Mouse (Mus musculus): Measurements from ENCODE around the gene Gsdma3. TPM values are rescaled to one million over a fixed set of nuclear protein-coding genes. Genes with fewer than 3 reads are reported as not detected.
"Not testable (repeated sequence)": the region's sequence is repeated elsewhere in the genome, so short reads cannot be mapped to it uniquely, and the experiment has no call there.

The Gsdma3 gene
- polyA plus RNA-seq, 1 experiment from 2014 or later, result not detected

GRCm38 (mm10) chr11:98599291-98599690 is 26.9 kb upstream of the Gsdma3 start:
- H3K4me1 ChIP-seq (ENCODE audit: control insufficient read depth, insufficient read depth, low read length), result peaks cover 2% of the 10 kb centered on the region; the same call in 1 of the 2 replicates
- ATAC-seq (ENCODE audit: insufficient number of reproducible peaks, low FRiP score, low TSS enrichment, low read depth) (no peak), DNase-seq (ENCODE audit: low spot score) (no peak)
- 28% methylated on average over 18 of the region's 18 CpGs for WGBS
- H3K9me3 ChIP-seq (ENCODE audit: control insufficient read depth, low read length), result no peaks in the 10 kb centered on the region
- no peak overlapping the region for H3K4me2 ChIP-seq (ENCODE audit: low read depth, severe bottlenecking)
- H3K27ac ChIP-seq (replicated peaks; ENCODE audit: low read depth, low read length), result no peak overlapping the region
- H3K9ac ChIP-seq (ENCODE audit: low read length), result no peak overlapping the region
- no peaks in the 10 kb centered on the region for H3K36me3 ChIP-seq (ENCODE audit: control insufficient read depth, insufficient read depth, low read length)
- H3K4me3 ChIP-seq (ENCODE audit: low read depth, low read length), result no peak overlapping the region
- H3K27me3 ChIP-seq (ENCODE audit: control insufficient read depth, insufficient read depth, low read length), result peaks cover 10% of the 10 kb centered on the region

DNA sequence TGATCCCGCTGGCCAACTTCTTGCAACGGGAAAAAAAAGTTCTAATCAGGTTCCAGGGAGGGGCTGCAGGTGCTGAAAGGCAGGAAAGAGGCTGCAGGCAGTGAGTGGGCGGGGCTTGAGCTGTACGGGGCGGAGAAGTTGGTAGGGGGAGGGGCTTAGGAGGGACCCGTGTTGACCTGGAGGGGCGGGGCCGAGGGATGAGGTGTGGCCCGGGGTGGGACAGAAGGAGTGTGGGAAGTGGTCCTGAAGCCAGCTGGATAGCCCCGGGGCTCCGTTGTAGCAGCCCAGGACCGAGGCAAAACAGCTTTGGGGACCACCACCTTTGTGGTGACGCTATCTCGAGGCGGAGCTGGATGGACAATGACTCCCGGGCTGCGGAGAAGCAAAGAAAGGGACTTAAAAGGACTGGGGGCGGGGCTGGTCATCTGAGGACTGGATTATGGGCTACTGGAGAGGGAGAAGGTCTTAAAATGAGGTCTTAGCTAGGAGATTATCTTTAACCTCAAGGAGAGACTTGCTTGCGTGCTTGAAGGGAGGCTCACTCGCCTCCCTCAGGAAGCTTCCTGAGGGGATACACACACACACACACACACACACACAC is 24.0 kb upstream of the Gsdma3 start:
- ATAC-seq (ENCODE audit: insufficient number of reproducible peaks, low FRiP score, low TSS enrichment, low read depth) (no peak), DNase-seq (ENCODE audit: low spot score) (peak; percentile 69)
- Histone ChIP-seq H3K9me3 (ENCODE audit: control insufficient read depth, low read length) (no peaks in the 10 kb centered on the region), H3K27ac (replicated peaks; ENCODE audit: low read depth, low read length) (no peak overlapping the region), H3K27me3 (ENCODE audit: control insufficient read depth, insufficient read depth, low read length) (peaks cover 10% of the 10 kb centered on the region), H3K4me1 (ENCODE audit: control insufficient read depth, insufficient read depth, low read length) (peaks cover 2% of the 10 kb centered on the region; the same call in 1 of the 2 replicates), H3K9ac (ENCODE audit: low read length) (peak overlapping the region; percentile 13; the same call in 1 of the 2 replicates), H3K4me3 (ENCODE audit: low read depth, low read length) (no peak overlapping the region; the same call in 1 of the 2 replicates), H3K4me2 (ENCODE audit: low read depth, severe bottlenecking) (peak overlapping the region; percentile 49), H3K36me3 (ENCODE audit: control insufficient read depth, insufficient read depth, low read length) (no peaks in the 10 kb centered on the region)
- WGBS, result under 1% methylated on average over 20 of the region's 20 CpGs

- Histone ChIP-seq H3K4me2 (ENCODE audit: low read depth, severe bottlenecking) (no peak overlapping the region), H3K27me3 (ENCODE audit: control insufficient read depth, insufficient read depth, low read length) (peaks cover 5% of the 10 kb centered on the region), H3K4me1 (ENCODE audit: control insufficient read depth, insufficient read depth, low read length) (peaks cover 2% of the 10 kb centered on the region; the same call in 1 of the 2 replicates), H3K4me3 (ENCODE audit: low read depth, low read length) (no peak overlapping the region), H3K9ac (ENCODE audit: low read length) (no peak overlapping the region), H3K9me3 (ENCODE audit: control insufficient read depth, low read length) (no peaks in the 10 kb centered on the region), H3K36me3 (ENCODE audit: control insufficient read depth, insufficient read depth, low read length) (no peaks in the 10 kb centered on the region), H3K27ac (replicated peaks; ENCODE audit: low read depth, low read length) (no peak overlapping the region)
- WGBS, result 81% methylated on average over 2 of the region's 2 CpGs
- no peak for ATAC-seq (ENCODE audit: insufficient number of reproducible peaks, low FRiP score, low TSS enrichment, low read depth)
- DNase-seq (ENCODE audit: low spot score), result no peak
Observed at GRCm38 (mm10) chr11:98603953-98604352, 22.2 kb upstream of the Gsdma3 start.

DNA sequence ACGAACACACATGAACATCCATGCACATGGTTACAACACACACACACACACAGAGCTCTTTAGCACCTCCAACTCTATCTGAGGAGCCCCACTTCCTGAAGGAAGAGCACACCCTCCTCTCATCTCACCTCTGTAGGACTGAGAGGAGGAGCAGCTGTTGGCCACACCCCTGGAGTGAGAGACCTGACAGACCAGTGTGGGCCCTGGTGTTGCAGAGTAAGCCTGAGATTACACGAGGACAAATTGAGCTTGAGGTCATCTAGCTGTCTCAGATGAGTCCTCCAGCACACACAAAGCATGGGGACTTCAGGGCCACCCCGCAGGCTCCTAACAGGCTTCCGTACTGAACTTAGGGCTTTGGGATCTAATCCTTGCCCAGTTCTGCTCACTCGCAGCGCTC is 21.2 kb upstream of the Gsdma3 start:
- not testable (repeated sequence) for H3K36me3 ChIP-seq (ENCODE audit: control insufficient read depth, insufficient read depth, low read length); H3K9ac ChIP-seq (ENCODE audit: low read length); H3K9me3 ChIP-seq (ENCODE audit: control insufficient read depth, low read length); H3K27ac ChIP-seq (replicated peaks; ENCODE audit: low read depth, low read length); H3K4me1 ChIP-seq (ENCODE audit: control insufficient read depth, insufficient read depth, low read length); H3K4me2 ChIP-seq (ENCODE audit: low read depth, severe bottlenecking); H3K4me3 ChIP-seq (ENCODE audit: low read depth, low read length); H3K27me3 ChIP-seq (ENCODE audit: control insufficient read depth, insufficient read depth, low read length); DNase-seq (ENCODE audit: low spot score); ATAC-seq (ENCODE audit: insufficient number of reproducible peaks, low FRiP score, low TSS enrichment, low read depth)
- WGBS, result 65% methylated on average over 6 of the region's 6 CpGs

- Histone ChIP-seq H3K4me3 (ENCODE audit: low read depth, low read length) (no peak overlapping the region), H3K27me3 (ENCODE audit: control insufficient read depth, insufficient read depth, low read length) (no peaks in the 10 kb centered on the region), H3K27ac (replicated peaks; ENCODE audit: low read depth, low read length) (no peak overlapping the region), H3K4me2 (ENCODE audit: low read depth, severe bottlenecking) (no peak overlapping the region), H3K36me3 (ENCODE audit: control insufficient read depth, insufficient read depth, low read length) (no peaks in the 10 kb centered on the region), H3K9me3 (ENCODE audit: control insufficient read depth, low read length) (no peaks in the 10 kb centered on the region), H3K9ac (ENCODE audit: low read length) (no peak overlapping the region), H3K4me1 (ENCODE audit: control insufficient read depth, insufficient read depth, low read length) (peaks cover 2% of the 10 kb centered on the region; the same call in 1 of the 2 replicates)
- WGBS, result 9% methylated on average over 3 of the region's 3 CpGs
- DNase-seq (ENCODE audit: low spot score) (no peak), ATAC-seq (ENCODE audit: insufficient number of reproducible peaks, low FRiP score, low TSS enrichment, low read depth) (no peak)
Observed at GRCm38 (mm10) chr11:98606763-98607162, 19.4 kb upstream of the Gsdma3 start.

GRCm38 (mm10) chr11:98620791-98621190 is 5.4 kb upstream of the Gsdma3 start:
- Histone ChIP-seq H3K4me3 (ENCODE audit: low read depth, low read length) (no peak overlapping the region), H3K9me3 (ENCODE audit: control insufficient read depth, low read length) (no peaks in the 10 kb centered on the region), H3K27me3 (ENCODE audit: control insufficient read depth, insufficient read depth, low read length) (no peaks in the 10 kb centered on the region), H3K4me2 (ENCODE audit: low read depth, severe bottlenecking) (no peak overlapping the region), H3K9ac (ENCODE audit: low read length) (no peak overlapping the region), H3K27ac (replicated peaks; ENCODE audit: low read depth, low read length) (no peak overlapping the region), H3K36me3 (ENCODE audit: control insufficient read depth, insufficient read depth, low read length) (no peaks in the 10 kb centered on the region), H3K4me1 (ENCODE audit: control insufficient read depth, insufficient read depth, low read length) (no peaks in the 10 kb centered on the region)
- 96% methylated on average over 13 of the region's 13 CpGs for WGBS
- no peak for ATAC-seq (ENCODE audit: insufficient number of reproducible peaks, low FRiP score, low TSS enrichment, low read depth)
- DNase-seq (ENCODE audit: low spot score), result no peak

GRCm38 (mm10) chr11:98623981-98624380 is 2.2 kb upstream of the Gsdma3 start:
- ATAC-seq (ENCODE audit: insufficient number of reproducible peaks, low FRiP score, low TSS enrichment, low read depth); H3K9ac ChIP-seq (ENCODE audit: low read length): not testable (repeated sequence)

GRCm38 (mm10) chr11:98624381-98624780 is 1.8 kb upstream of the Gsdma3 start:
- H3K27ac ChIP-seq (replicated peaks; ENCODE audit: low read depth, low read length); H3K27me3 ChIP-seq (ENCODE audit: control insufficient read depth, insufficient read depth, low read length); H3K4me1 ChIP-seq (ENCODE audit: control insufficient read depth, insufficient read depth, low read length); H3K36me3 ChIP-seq (ENCODE audit: control insufficient read depth, insufficient read depth, low read length); H3K9ac ChIP-seq (ENCODE audit: low read length); H3K4me2 ChIP-seq (ENCODE audit: low read depth, severe bottlenecking); H3K4me3 ChIP-seq (ENCODE audit: low read depth, low read length); ATAC-seq (ENCODE audit: insufficient number of reproducible peaks, low FRiP score, low TSS enrichment, low read depth); DNase-seq (ENCODE audit: low spot score); H3K9me3 ChIP-seq (ENCODE audit: control insufficient read depth, low read length): not testable (repeated sequence)
- WGBS, result 94% methylated on average over 2 of the region's 2 CpGs

More at GRCm38 (mm10) chr11:98623981-98624380, 2.2 kb upstream of the Gsdma3 start:
- not testable (repeated sequence) for H3K27me3 ChIP-seq (ENCODE audit: control insufficient read depth, insufficient read depth, low read length); H3K4me2 ChIP-seq (ENCODE audit: low read depth, severe bottlenecking); DNase-seq (ENCODE audit: low spot score); H3K36me3 ChIP-seq (ENCODE audit: control insufficient read depth, insufficient read depth, low read length); H3K27ac ChIP-seq (replicated peaks; ENCODE audit: low read depth, low read length); H3K4me1 ChIP-seq (ENCODE audit: control insufficient read depth, insufficient read depth, low read length); H3K4me3 ChIP-seq (ENCODE audit: low read depth, low read length); H3K9me3 ChIP-seq (ENCODE audit: control insufficient read depth, low read length)
- 76% methylated on average over 6 of the region's 6 CpGs for WGBS

DNA sequence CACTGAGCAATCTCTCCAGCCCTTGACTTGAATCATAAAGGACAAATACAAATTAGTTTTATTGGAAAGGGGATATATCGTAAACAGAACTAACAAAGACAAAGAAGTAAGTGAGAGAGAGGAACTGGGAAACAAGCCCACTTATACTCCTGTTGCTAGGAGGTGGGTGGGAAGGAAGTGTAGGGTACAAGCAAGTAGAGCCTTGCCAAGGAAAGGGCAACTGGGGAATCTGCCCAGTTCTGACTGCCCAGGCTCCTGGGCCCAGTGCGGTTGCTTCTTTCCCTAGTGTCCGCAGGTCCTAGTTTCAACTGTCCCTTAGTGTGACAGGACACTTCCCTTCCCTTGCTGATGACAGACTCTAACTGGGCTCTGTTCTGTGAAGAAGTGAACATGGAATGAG is 2.5 kb downstream of the Gsdma3 start:
- no peaks in the 10 kb centered on the region for H3K36me3 ChIP-seq (ENCODE audit: control insufficient read depth, insufficient read depth, low read length)
- 92% methylated on average over 3 of the region's 3 CpGs for WGBS
- no peak overlapping the region for H3K27ac ChIP-seq (replicated peaks; ENCODE audit: low read depth, low read length)
- H3K4me1 ChIP-seq (ENCODE audit: control insufficient read depth, insufficient read depth, low read length), result no peaks in the 10 kb centered on the region
- DNase-seq (ENCODE audit: low spot score), result no peak
- no peak overlapping the region for H3K4me2 ChIP-seq (ENCODE audit: low read depth, severe bottlenecking)
- no peaks in the 10 kb centered on the region for H3K9me3 ChIP-seq (ENCODE audit: control insufficient read depth, low read length)
- no peaks in the 10 kb centered on the region for H3K27me3 ChIP-seq (ENCODE audit: control insufficient read depth, insufficient read depth, low read length)
- ATAC-seq (ENCODE audit: insufficient number of reproducible peaks, low FRiP score, low TSS enrichment, low read depth), result no peak
- no peak overlapping the region for H3K4me3 ChIP-seq (ENCODE audit: low read depth, low read length)
- no peak overlapping the region for H3K9ac ChIP-seq (ENCODE audit: low read length)

Data from limb, embryonic 11.5 days (tissue).